Mouse (Mus musculus): ENCODE measurements around the gene Osbpl10.

GRCm38 (mm10) chr9:115064834-115065233, 86.5 kb downstream of the Osbpl10 start:
- TF ChIP-seq CTCF (IDR thresholded peaks at IDR 0.05; ENCODE audit: low read depth) (peak; percentile 36), EP300 (optimal IDR thresholded peaks at IDR 0.05) (no peak)

Data from stomach, postnatal 0 days (tissue).